In the genomic region with DNA sequence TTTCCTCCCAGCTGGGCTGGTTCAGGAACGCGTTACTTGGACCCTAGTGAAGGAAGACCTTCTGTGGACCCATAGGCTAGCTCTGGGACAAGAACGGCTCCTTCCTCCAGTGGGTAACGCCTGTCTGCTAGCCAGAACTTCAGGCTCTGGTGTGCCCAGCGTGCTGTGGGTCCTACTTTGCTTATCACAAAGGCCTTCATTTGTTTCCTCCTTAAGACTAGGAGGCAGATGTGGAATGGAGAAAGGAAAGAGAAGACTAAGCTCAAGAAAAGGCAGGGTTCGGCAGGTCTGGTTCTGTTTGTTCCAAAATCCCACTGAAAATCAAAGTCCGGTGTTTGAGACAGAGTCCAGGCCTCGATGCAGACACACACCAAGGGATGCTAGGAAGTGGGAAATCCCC, we compare ENCODE assay signal across 24 mouse cellular contexts. TPM values are rescaled to one million over a fixed set of nuclear protein-coding genes. Genes with fewer than 3 reads are reported as not detected.
DNase-seq lines count a peak whose midpoint lies in the region; ATAC-seq and TF ChIP-seq lines count a peak whose summit lies in the region.
"Had no signal": no experiment of that assay in that cellular context is flagged by ENCODE, and none has a peak within 500 bp of the region (broad histone marks: within the 10 kb centered on the region; RNA-seq: fewer than 3 reads in every experiment).

No protein-coding gene starts in this region.

- H3K36me3 ChIP-seq in hindbrain, embryonic 10.5 days, result no peaks in the 10 kb centered on the region
- H3K36me3 ChIP-seq in hindbrain, embryonic 13.5 days, result no peaks in the 10 kb centered on the region
- H3K36me3 ChIP-seq in forebrain, embryonic 14.5 days (ENCODE audit: control insufficient read depth, insufficient read depth, low read length), result no peaks in the 10 kb centered on the region
- H3K36me3 ChIP-seq in midbrain, embryonic 13.5 days, result no peaks in the 10 kb centered on the region
- H3K36me3 ChIP-seq: embryonic facial prominence, embryonic 13.5 days had no signal

- no peak overlapping the region for H3K27ac ChIP-seq in hindbrain, embryonic 10.5 days
- H3K27ac ChIP-seq in hindbrain, embryonic 13.5 days, result no peak overlapping the region
- no peak overlapping the region; the same call in 1 of the 2 replicates for H3K27ac ChIP-seq in cortical plate, adult 2 months (ENCODE audit: insufficient read depth, low read length)
- no peak overlapping the region for H3K27ac ChIP-seq in forebrain, embryonic 14.5 days (ENCODE audit: low read depth, low read length)
- H3K27ac ChIP-seq in midbrain, embryonic 13.5 days, result no peak overlapping the region
- H3K27ac ChIP-seq: embryonic facial prominence, embryonic 13.5 days had no signal

- no peak overlapping the region for H3K4me3 ChIP-seq in hindbrain, embryonic 10.5 days
- no peak overlapping the region for H3K4me3 ChIP-seq in hindbrain, embryonic 13.5 days
- H3K4me3 ChIP-seq in cortical plate, adult 2 months (ENCODE audit: insufficient read depth, low read length), result peak overlapping the region; percentile 15
- H3K4me3 ChIP-seq in forebrain, embryonic 14.5 days (ENCODE audit: low read depth, low read length), result peak overlapping the region; percentile 40; the same call in 1 of the 2 replicates
- H3K4me3 ChIP-seq in midbrain, embryonic 13.5 days (replicated peaks), result no peak overlapping the region
- H3K4me3 ChIP-seq: embryonic facial prominence, embryonic 13.5 days had no signal

- peak; percentile 31 for DNase-seq in hindbrain, embryonic 10.5 days (ENCODE audit: low spot score)
- no peak for DNase-seq in forebrain, embryonic 14.5 days (ENCODE audit: low spot score)
- DNase-seq in gastrocnemius, postnatal 36 days, result no peak
- DNase-seq in cerebellum, adult 9-10 months, result no peak
- no peak for DNase-seq in kidney, postnatal 4 days
- DNase-seq: adrenal gland, postnatal 25 days; cerebellum, adult 11 months; gastrocnemius, postnatal 14 days; kidney, adult 11 months; layer of hippocampus, postnatal 36 days; lung, adult 18-20 months; lung, postnatal 14 days had no signal

- intact Hi-C loops in gastrocnemius, postnatal 36 days (cut with DNase I), result no loop called here

- no peak overlapping the region for H3K9ac ChIP-seq in hindbrain, embryonic 13.5 days
- H3K9ac ChIP-seq in forebrain, embryonic 14.5 days (ENCODE audit: low read length), result no peak overlapping the region
- no peak overlapping the region for H3K9ac ChIP-seq in midbrain, embryonic 13.5 days (replicated peaks)
- H3K9ac ChIP-seq: embryonic facial prominence, embryonic 13.5 days had no signal

- WGBS in hindbrain, embryonic 10.5 days, result 5% methylated on average over 8 of the region's 8 CpGs
- WGBS in hindbrain, embryonic 13.5 days, result 10% methylated on average over 8 of the region's 8 CpGs
- 27% methylated on average over 8 of the region's 8 CpGs for WGBS in forebrain, embryonic 14.5 days
- 12% methylated on average over 8 of the region's 8 CpGs for WGBS in midbrain, embryonic 13.5 days

- peaks cover 47% of the 10 kb centered on the region for H3K4me1 ChIP-seq in hindbrain, embryonic 10.5 days (replicated peaks)
- H3K4me1 ChIP-seq in hindbrain, embryonic 13.5 days (replicated peaks), result peaks cover 29% of the 10 kb centered on the region
- no peaks in the 10 kb centered on the region for H3K4me1 ChIP-seq in cortical plate, adult 2 months (ENCODE audit: control insufficient read depth, insufficient read depth, low read length)
- peaks cover 20% of the 10 kb centered on the region for H3K4me1 ChIP-seq in forebrain, embryonic 14.5 days (ENCODE audit: control insufficient read depth, insufficient read depth, low read length)
- H3K4me1 ChIP-seq in midbrain, embryonic 13.5 days (replicated peaks), result peaks cover 58% of the 10 kb centered on the region

- H3K9me3 ChIP-seq in hindbrain, embryonic 10.5 days, result no peaks in the 10 kb centered on the region
- H3K9me3 ChIP-seq in hindbrain, embryonic 13.5 days, result no peaks in the 10 kb centered on the region
- H3K9me3 ChIP-seq in forebrain, embryonic 14.5 days (replicated peaks; ENCODE audit: control insufficient read depth, low read length), result no peaks in the 10 kb centered on the region
- no peaks in the 10 kb centered on the region for H3K9me3 ChIP-seq in midbrain, embryonic 13.5 days
- H3K9me3 ChIP-seq: embryonic facial prominence, embryonic 13.5 days had no signal

- H3K4me2 ChIP-seq in hindbrain, embryonic 13.5 days, result no peak overlapping the region
- H3K4me2 ChIP-seq in forebrain, embryonic 14.5 days (ENCODE audit: low read length), result peak overlapping the region; percentile 56
- peak overlapping the region; percentile 49; the same call in 1 of the 2 replicates for H3K4me2 ChIP-seq in midbrain, embryonic 13.5 days (replicated peaks)
- H3K4me2 ChIP-seq: embryonic facial prominence, embryonic 13.5 days; liver, embryonic 11.5 days had no signal

- no peak for TF ChIP-seq POLR2A in cortical plate, adult 2 months (IDR thresholded peaks at IDR 0.05; ENCODE audit: extremely low read depth, insufficient read depth, low read length)

- no peak for TF ChIP-seq CTCF in cortical plate, adult 2 months (IDR thresholded peaks at IDR 0.05; ENCODE audit: extremely low read depth, insufficient read depth, low read length)

- peaks cover 100% of the 10 kb centered on the region for H3K27me3 ChIP-seq in hindbrain, embryonic 10.5 days (ENCODE audit: insufficient read depth, poor library complexity, severe bottlenecking)
- H3K27me3 ChIP-seq in hindbrain, embryonic 13.5 days, result peaks cover 99% of the 10 kb centered on the region
- H3K27me3 ChIP-seq in forebrain, embryonic 14.5 days (replicated peaks; ENCODE audit: control insufficient read depth, insufficient read depth, low read length), result peaks cover 84% of the 10 kb centered on the region
- H3K27me3 ChIP-seq in midbrain, embryonic 13.5 days, result peaks cover 100% of the 10 kb centered on the region

- no peak for ATAC-seq in hindbrain, embryonic 13.5 days (ENCODE audit: low FRiP score)
- ATAC-seq in forebrain, embryonic 14.5 days, result no peak
- no peak for ATAC-seq in midbrain, embryonic 13.5 days

RNA-seq across cellular contexts. Expression of gene Olig2, which starts 4.4 kb away (rescaled TPM):
- 1.4 and 1.9 TPM in 2 replicates for polyA plus RNA-seq in hindbrain, embryonic 10.5 days (2016; fragmentation: Nextera tagmentation; extraction: Ambion mirVana)
- 4.0 and 4.4 TPM in 2 replicates for polyA plus RNA-seq in hindbrain, embryonic 13.5 days (2015; fragmentation: Nextera tagmentation; extraction: Ambion mirVana)
- 32.9 and 37.9 TPM in 2 replicates for polyA plus RNA-seq in cortical plate, adult 2 months (2012; rRNA removed)
- polyA plus RNA-seq in forebrain, embryonic 14.5 days (2014; fragmentation: Nextera tagmentation; extraction: Ambion mirVana), result 5.2 and 6.3 TPM in 2 replicates
- 2.8 and 4.2 TPM in 2 replicates for polyA plus RNA-seq in midbrain, embryonic 13.5 days (2015; fragmentation: Nextera tagmentation; extraction: Ambion mirVana)
- total RNA-seq in gastrocnemius, postnatal 36 days (2021), result not detected
- total RNA-seq: adrenal gland, postnatal 25 days; CH12.LX; gastrocnemius, postnatal 14 days; heart, adult 8-10 months; MEL had no signal
- polyA plus RNA-seq: heart, embryonic 16.5 days; kidney, embryonic 16.5 days; liver, embryonic 11.5 days; stomach, embryonic 16.5 days had no signal

RNA-seq across cellular contexts. Expression of gene Olig1, which starts 39.9 kb away (rescaled TPM):
- 1.4 and 1.5 TPM in 2 replicates for polyA plus RNA-seq in hindbrain, embryonic 10.5 days (2016; fragmentation: Nextera tagmentation; extraction: Ambion mirVana)
- 21.4 and 29.2 TPM in 2 replicates for polyA plus RNA-seq in hindbrain, embryonic 13.5 days (2015; fragmentation: Nextera tagmentation; extraction: Ambion mirVana)
- 202 and 230 TPM in 2 replicates for polyA plus RNA-seq in cortical plate, adult 2 months (2012; rRNA removed)
- 18.0 and 31.1 TPM in 2 replicates for polyA plus RNA-seq in forebrain, embryonic 14.5 days (2014; fragmentation: Nextera tagmentation; extraction: Ambion mirVana)
- polyA plus RNA-seq in midbrain, embryonic 13.5 days (2015; fragmentation: Nextera tagmentation; extraction: Ambion mirVana), result 11.3 and 12.6 TPM in 2 replicates
- not detected for total RNA-seq in gastrocnemius, postnatal 36 days (2021)
- total RNA-seq: CH12.LX; gastrocnemius, postnatal 14 days; heart, adult 8-10 months; megakaryocyte, adult 5-6 weeks; MEL had no signal
- polyA plus RNA-seq: liver, embryonic 11.5 days had no signal

Comparison
In these comparisons a context has a peak if more than half of its experiments do, and no peak if none do; other contexts are left out.
1. H3K4me3 ChIP-seq: peak in cortical plate, adult 2 months (single experiment) and forebrain, embryonic 14.5 days (single experiment); none in hindbrain, embryonic 10.5 days (single experiment), hindbrain, embryonic 13.5 days (single experiment) and midbrain, embryonic 13.5 days (single experiment).